Mouse (Mus musculus) heart, embryonic 12.5 days (tissue): ENCODE measurements at regions not wholly inside any gene's neighbourhood (a gene's known extent, or its start where the extent isn't known, plus 50 kb on each side); places are given as distances from the start of the nearest gene placed in this dataset.
A peak's percentile ranks its signal among the peaks of the same experiment; 100 is the strongest.

Experiments
- ATAC-seq: fragments of 200-750 bp; cut with Nextera tagmentation; 2 replicates; pipeline ENCODE4 v1.8.0; 2017; ENCODE audit warnings: moderate TSS enrichment, moderate library complexity; ENCODE audit not compliant: insufficient number of reproducible peaks, low FRiP score
- H3K27ac ChIP-seq: fragments of 300-500 bp; sonication (generic); 2 replicates; pipeline ENCODE4 v1.5.1; 2016; ENCODE audit warnings: mild to moderate bottlenecking, moderate library complexity; ENCODE audit not compliant: poor library complexity, severe bottlenecking
- H3K27me3 ChIP-seq: fragments of 300-500 bp; sonication (generic); replicated peaks from 2 replicates; pipeline ENCODE4 v1.6.1; 2016; ENCODE audit warnings: mild to moderate bottlenecking, moderate library complexity
- H3K36me3 ChIP-seq: fragments of 300-500 bp; sonication (generic); 2 replicates; pipeline ENCODE4 v1.6.1; 2016; ENCODE audit warnings: mild to moderate bottlenecking, moderate library complexity
- H3K4me1 ChIP-seq: fragments of 300-500 bp; sonication (generic); replicated peaks from 2 replicates; pipeline ENCODE4 v1.6.1; 2016; ENCODE audit warnings: mild to moderate bottlenecking
- H3K4me2 ChIP-seq: fragments of 300-500 bp; sonication (generic); 2 replicates; pipeline ENCODE4 v1.6.1; 2016; ENCODE audit warnings: mild to moderate bottlenecking, moderate library complexity
- H3K4me3 ChIP-seq: fragments of 300-500 bp; sonication (generic); 2 replicates; pipeline ENCODE4 v1.5.1; 2016; ENCODE audit warnings: mild to moderate bottlenecking
- H3K9ac ChIP-seq: fragments of 300-500 bp; sonication (generic); 2 replicates; pipeline ENCODE4 v1.6.1; 2016; ENCODE audit warnings: mild to moderate bottlenecking, moderate library complexity
- H3K9me3 ChIP-seq: fragments of 300-500 bp; sonication (generic); replicated peaks from 2 replicates; pipeline ENCODE4 v1.6.1; 2016; ENCODE audit warnings: mild to moderate bottlenecking, moderate library complexity
- WGBS: fragments of 180-500 bp; shearing (Covaris S2); methylation state at CpG from one replicate; pipeline ENCODE4 v1.1.7; 2016; 5-methylcytosine and 5-hydroxymethylcytosine counted together

GRCm38 (mm10) chr6:140300470-140301145, 123.2 kb upstream of the Plekha5 start:
- WGBS = 31% methylated on average over 7 of the region's 7 CpGs
- H3K36me3 ChIP-seq = no peaks in the 10 kb centered on the region
- peak; percentile 75 for ATAC-seq

GRCm38 (mm10) chr6:140299653-140300052, 124.2 kb upstream of the Plekha5 start:
- Histone ChIP-seq H3K27me3 (no peaks in the 10 kb centered on the region), H3K4me3 (no peak overlapping the region), H3K9ac (no peak overlapping the region), H3K27ac (peak overlapping the region; percentile 55; the same call in 1 of the 2 replicates), H3K4me1 (peaks cover 18% of the 10 kb centered on the region), H3K36me3 (no peaks in the 10 kb centered on the region), H3K4me2 (no peak overlapping the region), H3K9me3 (no peaks in the 10 kb centered on the region)
- ATAC-seq = peak; percentile 71
- 22% methylated on average over 7 of the region's 7 CpGs for WGBS

More at GRCm38 (mm10) chr6:140300470-140301145, 123.2 kb upstream of the Plekha5 start:
- Histone ChIP-seq H3K4me2 (no peak overlapping the region), H3K9ac (no peak overlapping the region), H3K27me3 (no peaks in the 10 kb centered on the region), H3K9me3 (no peaks in the 10 kb centered on the region), H3K4me3 (no peak overlapping the region), H3K27ac (no peak overlapping the region), H3K4me1 (peaks cover 18% of the 10 kb centered on the region)

GRCm38 (mm10) chr6:140297969-140298554, 125.8 kb upstream of the Plekha5 start:
- H3K27me3 ChIP-seq = no peaks in the 10 kb centered on the region
- no peak overlapping the region for H3K4me3 ChIP-seq
- H3K4me1 ChIP-seq = peaks cover 18% of the 10 kb centered on the region
- WGBS = 75% methylated on average over 14 of the region's 14 CpGs
- no peak overlapping the region for H3K9ac ChIP-seq
- H3K9me3 ChIP-seq = no peaks in the 10 kb centered on the region
- H3K27ac ChIP-seq = no peak overlapping the region
- no peak overlapping the region for H3K4me2 ChIP-seq
- ATAC-seq = no peak
- no peaks in the 10 kb centered on the region for H3K36me3 ChIP-seq

GRCm38 (mm10) chr6:140297561-140297960, 126.3 kb upstream of the Plekha5 start:
- Histone ChIP-seq H3K27ac (no peak overlapping the region), H3K4me2 (no peak overlapping the region), H3K36me3 (no peaks in the 10 kb centered on the region), H3K4me3 (no peak overlapping the region), H3K4me1 (peaks cover 18% of the 10 kb centered on the region), H3K9me3 (no peaks in the 10 kb centered on the region), H3K9ac (no peak overlapping the region), H3K27me3 (no peaks in the 10 kb centered on the region)
- 81% methylated on average over 6 of the region's 6 CpGs for WGBS
- no peak for ATAC-seq

- H3K27ac ChIP-seq = no peak overlapping the region
- H3K9me3 ChIP-seq = no peaks in the 10 kb centered on the region
- H3K4me1 ChIP-seq = no peaks in the 10 kb centered on the region
- WGBS = 57% methylated on average over 13 of the region's 13 CpGs
- no peak overlapping the region for H3K4me2 ChIP-seq
- ATAC-seq = no peak
- H3K4me3 ChIP-seq = no peak overlapping the region
- H3K9ac ChIP-seq = no peak overlapping the region
- no peaks in the 10 kb centered on the region for H3K36me3 ChIP-seq
- H3K27me3 ChIP-seq = no peaks in the 10 kb centered on the region
Observed at GRCm38 (mm10) chr6:140290109-140290508, 133.7 kb upstream of the Plekha5 start.

GRCm38 (mm10) chr6:140288799-140289198, 135.1 kb upstream of the Plekha5 start:
- Histone ChIP-seq H3K36me3 (no peaks in the 10 kb centered on the region), H3K4me1 (no peaks in the 10 kb centered on the region), H3K4me2 (no peak overlapping the region), H3K27ac (no peak overlapping the region), H3K9ac (no peak overlapping the region), H3K27me3 (no peaks in the 10 kb centered on the region), H3K4me3 (no peak overlapping the region), H3K9me3 (no peaks in the 10 kb centered on the region)
- no peak for ATAC-seq
- 50% methylated on average over 8 of the region's 8 CpGs for WGBS

GRCm38 (mm10) chr6:140282285-140282577, 141.6 kb upstream of the Plekha5 start:
- Histone ChIP-seq H3K27ac (peak overlapping the region; percentile 54; the same call in 1 of the 2 replicates), H3K4me1 (peaks cover 19% of the 10 kb centered on the region), H3K9me3 (no peaks in the 10 kb centered on the region), H3K4me3 (no peak overlapping the region), H3K27me3 (no peaks in the 10 kb centered on the region), H3K4me2 (no peak overlapping the region; the same call in 1 of the 2 replicates), H3K9ac (no peak overlapping the region), H3K36me3 (no peaks in the 10 kb centered on the region)
- WGBS = 58% methylated on average over 7 of the region's 7 CpGs
- ATAC-seq = no peak

GRCm38 (mm10) chr6:140281488-140282284, 142.2 kb upstream of the Plekha5 start:
- Histone ChIP-seq H3K27me3 (no peaks in the 10 kb centered on the region), H3K9me3 (no peaks in the 10 kb centered on the region), H3K36me3 (no peaks in the 10 kb centered on the region), H3K4me1 (peaks cover 19% of the 10 kb centered on the region), H3K4me2 (no peak overlapping the region; the same call in 1 of the 2 replicates), H3K4me3 (no peak overlapping the region), H3K9ac (no peak overlapping the region), H3K27ac (peak overlapping the region; percentile 54; the same call in 1 of the 2 replicates)
- WGBS = 65% methylated on average over 17 of the region's 17 CpGs
- ATAC-seq = no peak

GRCm38 (mm10) chr6:140280817-140281475, 142.9 kb upstream of the Plekha5 start:
- Histone ChIP-seq H3K27ac (no peak overlapping the region), H3K36me3 (no peaks in the 10 kb centered on the region), H3K9me3 (no peaks in the 10 kb centered on the region), H3K27me3 (no peaks in the 10 kb centered on the region), H3K4me2 (no peak overlapping the region), H3K4me1 (peaks cover 19% of the 10 kb centered on the region), H3K9ac (no peak overlapping the region), H3K4me3 (no peak overlapping the region)
- ATAC-seq = no peak
- WGBS = 60% methylated on average over 9 of the region's 9 CpGs

- Histone ChIP-seq H3K4me3 (no peak overlapping the region), H3K27ac (no peak overlapping the region), H3K4me2 (no peak overlapping the region), H3K36me3 (no peaks in the 10 kb centered on the region), H3K9ac (no peak overlapping the region), H3K4me1 (peaks cover 19% of the 10 kb centered on the region), H3K9me3 (no peaks in the 10 kb centered on the region), H3K27me3 (no peaks in the 10 kb centered on the region)
- WGBS = 75% methylated on average over 8 of the region's 8 CpGs
- no peak for ATAC-seq
Observed at GRCm38 (mm10) chr6:140279736-140280370, 144.0 kb upstream of the Plekha5 start.
